Mouse (Mus musculus): ENCODE data around the gene Sema5b.

Gene Sema5b

DNA sequence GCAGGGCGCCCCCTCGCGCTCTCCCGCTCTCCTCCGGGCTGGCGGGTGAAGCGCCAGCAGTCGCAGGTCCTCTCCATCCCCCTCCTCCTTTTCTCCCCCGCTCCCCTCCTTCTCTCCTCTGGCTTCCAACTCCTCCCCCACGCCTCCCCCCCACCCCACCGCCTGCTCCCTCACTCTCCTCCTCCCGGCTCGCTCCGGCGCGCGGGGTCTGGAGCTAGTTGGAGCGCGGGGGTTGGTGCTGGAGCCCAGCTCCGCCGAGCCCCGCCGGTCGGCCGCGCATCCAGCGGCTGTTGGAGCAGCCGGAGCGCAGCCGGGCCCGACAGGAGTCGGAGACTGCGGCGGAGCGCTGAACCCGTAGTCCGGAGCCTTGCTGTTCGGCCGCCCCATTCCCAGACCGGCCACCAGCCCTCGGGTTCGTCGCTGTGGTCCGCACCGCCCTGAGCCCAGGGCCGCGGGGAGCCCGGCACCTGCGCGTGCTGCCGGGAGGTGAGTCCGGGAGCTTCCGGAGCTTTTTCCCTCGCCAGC is at the start of gene Sema5b:
Sema5b (plus strand) TSS at position 29 of the 525 bp plus-strand sequence.
- ATAC-seq (ENCODE audit: low TSS enrichment): peak; percentile 35; the same call in 1 of the 2 replicates

DNA sequence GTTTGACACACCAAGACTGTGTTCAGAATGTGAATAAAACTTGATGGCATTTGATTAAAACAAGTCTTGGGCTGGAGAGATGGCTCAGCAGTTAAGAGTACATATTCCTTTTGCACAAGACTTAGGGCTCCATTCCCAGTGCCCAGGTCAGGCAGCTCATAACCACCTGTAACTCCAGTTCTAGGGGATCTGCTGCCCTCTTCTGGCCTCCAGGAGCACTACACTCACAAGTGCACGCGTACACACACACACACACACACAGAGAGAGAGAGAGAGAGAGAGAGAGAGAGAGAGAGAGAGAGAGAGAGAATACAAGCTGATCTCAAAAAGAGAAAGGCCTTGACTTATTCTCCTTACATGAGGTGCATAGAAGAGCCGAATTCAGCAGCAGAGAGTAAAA is 40.6 kb upstream of the Sema5b start:
- no peak for ATAC-seq (ENCODE audit: low TSS enrichment)

- ATAC-seq (ENCODE audit: low TSS enrichment): no peak
Measured at GRCm38 (mm10) chr16:35501106-35501760, 39.7 kb upstream of the Sema5b start.

DNA sequence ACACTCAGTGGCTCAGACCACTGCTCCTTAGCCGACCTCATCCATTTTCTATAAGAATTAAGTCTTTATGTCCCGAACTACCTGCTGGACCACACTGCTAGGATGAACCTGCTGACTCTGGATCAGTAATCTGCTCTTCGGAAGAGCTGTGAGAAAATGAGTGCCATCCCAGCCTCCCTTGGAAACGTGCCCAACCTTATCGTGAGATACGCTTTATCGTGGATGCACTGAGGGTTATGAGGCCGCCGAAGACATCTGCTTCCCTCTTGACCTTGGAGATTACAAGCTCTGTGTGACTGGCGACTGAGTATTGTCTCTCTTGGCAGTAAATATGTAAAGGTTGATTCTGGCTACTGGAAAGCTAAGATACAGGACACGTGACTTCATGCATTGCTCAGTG is 38.5 kb upstream of the Sema5b start:
- ATAC-seq (ENCODE audit: low TSS enrichment): no peak

DNA sequence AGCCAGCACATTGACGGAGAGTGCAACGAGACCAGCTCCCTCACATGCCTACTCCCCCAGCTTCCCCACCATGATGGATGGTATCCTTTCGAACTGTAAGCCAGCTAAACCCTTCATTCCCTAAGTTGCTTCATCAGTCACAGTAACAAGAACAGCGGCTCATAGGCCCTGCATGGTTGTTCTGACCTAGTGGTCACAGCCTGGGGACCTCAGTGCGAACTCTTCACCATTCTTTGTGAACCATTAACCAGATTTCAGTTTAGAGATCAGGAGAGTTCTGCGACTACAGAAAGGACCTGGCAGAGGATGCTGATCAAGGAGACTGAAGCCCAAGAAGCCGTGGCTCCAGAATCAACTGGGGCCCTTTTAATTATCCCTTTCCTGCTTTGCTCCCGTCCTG is 36.7 kb upstream of the Sema5b start:
- no peak for ATAC-seq (ENCODE audit: low TSS enrichment)

DNA sequence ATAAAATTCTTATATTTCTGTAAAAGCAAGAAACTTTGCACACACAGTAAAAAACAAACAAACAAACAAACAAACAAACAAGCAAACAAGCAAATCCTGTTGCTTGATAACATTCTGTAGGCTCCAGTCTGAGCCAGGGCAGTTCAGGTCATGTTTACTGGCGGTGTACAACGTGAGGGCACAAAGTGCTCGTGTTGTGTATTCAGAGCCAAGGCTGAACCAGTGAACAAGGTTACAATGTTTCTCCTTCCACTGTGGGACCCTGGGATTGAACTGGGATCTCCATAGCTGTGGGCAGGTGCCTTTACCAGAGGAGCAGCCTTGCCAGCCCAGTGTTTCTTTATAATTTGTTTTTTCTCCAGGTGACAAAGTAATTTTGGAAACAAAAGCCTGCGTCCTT is 35.2 kb upstream of the Sema5b start:
- no peak for ATAC-seq (ENCODE audit: low TSS enrichment)

GRCm38 (mm10) chr16:35508581-35508980 is 32.4 kb upstream of the Sema5b start:
- no peak for ATAC-seq (ENCODE audit: low TSS enrichment)

DNA sequence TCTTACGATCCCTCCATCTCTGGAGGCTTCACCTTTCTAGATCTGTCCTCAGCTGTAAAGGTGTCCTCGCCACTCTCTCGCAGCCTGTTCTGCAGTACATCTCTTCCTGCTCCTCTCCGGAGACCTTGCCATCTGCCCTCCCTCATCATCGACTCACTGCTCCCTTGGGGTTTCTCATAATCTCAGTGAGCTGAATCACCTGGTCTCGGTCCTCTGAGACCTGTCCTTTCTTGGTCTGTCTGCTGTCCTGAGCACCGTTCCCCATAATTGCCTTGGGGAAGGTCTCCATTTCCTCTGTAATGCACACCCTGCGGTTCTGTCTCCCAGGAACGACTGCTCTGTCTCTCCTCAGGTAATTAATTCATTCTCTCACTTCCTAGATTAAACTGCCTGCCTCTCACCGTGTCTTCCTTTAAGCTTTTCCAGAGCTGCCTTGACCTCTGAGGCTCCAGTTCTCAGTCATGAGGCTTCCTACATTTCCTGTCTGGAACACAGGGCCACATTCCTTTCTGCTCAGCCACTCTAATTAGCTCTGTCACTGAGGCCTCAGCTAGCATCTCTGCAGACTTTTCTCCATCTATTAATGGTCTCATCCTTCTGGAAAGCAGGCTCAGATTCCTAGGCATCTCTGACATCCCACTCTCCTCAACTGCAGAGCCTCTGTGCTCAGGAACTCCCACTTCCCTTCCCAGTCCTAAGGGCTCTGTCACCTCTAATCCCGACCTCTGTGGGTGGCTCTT is 31.4 kb upstream of the Sema5b start:
- no peak for ATAC-seq (ENCODE audit: low TSS enrichment)

DNA sequence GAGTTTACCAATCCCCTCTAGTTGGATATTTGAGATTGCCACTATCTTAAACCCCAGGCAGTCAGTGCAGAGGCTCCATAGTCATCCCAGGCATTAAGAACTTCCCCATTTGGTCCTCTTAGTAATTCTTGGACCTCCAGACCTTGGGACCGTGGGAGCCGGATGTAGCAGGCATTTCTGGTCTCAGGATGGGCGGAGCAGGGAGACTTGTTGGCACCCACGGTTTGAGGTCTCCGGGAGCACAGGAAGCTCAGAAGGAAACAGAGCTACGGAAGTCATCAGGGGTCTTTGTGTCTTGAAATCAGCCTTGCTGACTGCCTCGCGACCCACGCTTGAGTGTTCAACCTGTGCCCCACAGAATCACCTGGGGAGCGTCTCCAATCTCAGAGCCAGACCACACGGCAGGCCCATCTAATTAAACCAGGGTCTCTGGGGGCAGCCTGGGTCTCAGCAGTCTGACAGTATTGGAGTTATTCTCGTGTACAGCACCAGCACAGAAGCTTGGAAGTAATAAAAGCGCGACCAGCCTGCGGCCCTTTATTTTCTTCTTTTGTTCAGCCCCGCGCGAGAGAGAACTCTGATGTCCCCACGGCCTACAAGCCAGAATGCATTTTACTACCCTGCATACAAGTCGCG is 24.9 kb upstream of the Sema5b start:
- no peak for ATAC-seq (ENCODE audit: low TSS enrichment)

- no peak for ATAC-seq (ENCODE audit: low TSS enrichment)
Measured at GRCm38 (mm10) chr16:35517976-35518951, 22.7 kb upstream of the Sema5b start.

GRCm38 (mm10) chr16:35519245-35519644 is 21.7 kb upstream of the Sema5b start:
- ATAC-seq (ENCODE audit: low TSS enrichment): no peak

- ATAC-seq (ENCODE audit: low TSS enrichment): no peak
Measured at GRCm38 (mm10) chr16:35524200-35524599, 16.7 kb upstream of the Sema5b start.

DNA sequence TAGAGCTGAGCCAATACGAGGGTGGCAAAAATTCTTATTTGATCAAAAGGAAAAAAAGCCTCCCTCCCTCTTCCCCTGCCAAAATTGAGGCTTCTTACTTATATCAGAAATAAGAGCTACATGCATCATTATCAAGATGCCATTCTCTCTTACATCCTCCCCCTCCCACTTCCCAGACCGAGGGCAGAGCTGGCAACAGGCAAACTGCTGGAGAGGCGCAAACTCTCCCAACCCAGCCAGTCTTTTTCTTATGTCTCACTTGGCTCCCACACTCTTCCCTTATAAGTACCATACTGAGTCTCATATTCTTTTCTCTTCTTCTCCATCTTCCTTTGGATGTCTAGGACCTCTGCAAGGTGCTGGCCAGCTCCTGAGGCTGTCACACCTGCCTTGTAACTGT is 6.3 kb upstream of the Sema5b start:
- peak; percentile 60 for ATAC-seq (ENCODE audit: low TSS enrichment)

- ATAC-seq (ENCODE audit: low TSS enrichment): peak; percentile 48
Measured at GRCm38 (mm10) chr16:35537651-35538050, 3.3 kb upstream of the Sema5b start.

- ATAC-seq (ENCODE audit: low TSS enrichment): no peak
Measured at GRCm38 (mm10) chr16:35539041-35539440, 1.9 kb upstream of the Sema5b start.

DNA sequence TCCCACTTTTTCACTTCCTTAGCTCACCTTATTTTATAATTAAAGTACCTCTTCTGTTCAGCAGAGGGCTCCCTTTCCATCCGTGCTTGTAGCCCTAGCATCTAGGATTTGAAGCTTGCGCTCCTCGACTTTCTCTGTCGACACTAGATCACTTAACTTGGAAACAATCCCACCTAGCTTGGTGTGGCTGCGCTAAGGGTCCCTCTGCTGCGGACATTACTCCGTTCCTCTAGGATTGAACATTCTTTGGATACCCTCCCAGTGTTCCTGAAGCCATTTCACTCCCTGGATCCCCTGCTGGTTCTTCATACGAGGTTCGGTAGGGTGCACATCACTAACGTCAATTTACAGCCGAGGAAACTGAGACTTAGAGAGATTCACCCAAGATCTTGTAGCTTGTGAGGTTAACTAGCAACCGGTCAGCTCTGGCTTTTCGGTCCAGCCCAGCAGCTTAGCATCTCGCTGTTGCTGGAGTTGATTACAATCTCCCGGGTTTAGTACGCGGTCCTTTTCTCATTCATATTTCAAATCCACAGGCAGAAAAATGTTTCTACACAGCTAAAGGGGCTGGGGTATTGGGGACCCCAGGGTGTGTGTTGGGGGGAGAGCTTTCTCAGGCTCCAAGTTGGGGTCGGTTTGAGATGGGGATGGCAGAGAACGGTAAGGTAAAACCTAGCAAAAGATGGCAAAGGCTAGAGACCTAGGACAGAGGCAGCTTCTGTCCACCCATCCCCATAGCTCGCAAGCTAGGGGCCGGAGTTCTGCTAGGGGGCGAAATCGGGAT is 420 bp upstream of the Sema5b start:
- peak; percentile 79 for ATAC-seq (ENCODE audit: low TSS enrichment)

- no peak for ATAC-seq (ENCODE audit: low TSS enrichment)
Measured at GRCm38 (mm10) chr16:35541661-35542420, 896 bp downstream of the Sema5b start.

DNA sequence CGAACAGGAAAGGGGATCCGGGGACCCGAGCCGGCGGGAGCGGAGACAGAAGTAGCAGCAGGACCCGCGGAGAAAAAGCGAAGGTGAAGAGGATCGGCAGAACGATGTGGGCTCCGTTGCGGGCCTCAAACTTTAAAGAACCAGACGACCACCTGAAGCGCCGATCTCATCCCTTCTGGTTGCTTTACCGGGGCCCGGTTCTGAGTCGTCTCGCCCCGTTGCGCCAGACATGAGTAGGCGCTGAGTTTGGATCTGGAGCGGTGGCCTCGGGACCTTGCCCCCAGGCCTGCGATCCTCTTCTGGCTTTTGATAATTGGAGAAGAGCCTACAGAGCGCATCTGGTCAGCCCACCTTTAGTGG is 1.5 kb downstream of the Sema5b start:
- ATAC-seq (ENCODE audit: low TSS enrichment): no peak

- ATAC-seq (ENCODE audit: low TSS enrichment): no peak
Measured at GRCm38 (mm10) chr16:35545723-35546122, 4.8 kb downstream of the Sema5b start.

DNA sequence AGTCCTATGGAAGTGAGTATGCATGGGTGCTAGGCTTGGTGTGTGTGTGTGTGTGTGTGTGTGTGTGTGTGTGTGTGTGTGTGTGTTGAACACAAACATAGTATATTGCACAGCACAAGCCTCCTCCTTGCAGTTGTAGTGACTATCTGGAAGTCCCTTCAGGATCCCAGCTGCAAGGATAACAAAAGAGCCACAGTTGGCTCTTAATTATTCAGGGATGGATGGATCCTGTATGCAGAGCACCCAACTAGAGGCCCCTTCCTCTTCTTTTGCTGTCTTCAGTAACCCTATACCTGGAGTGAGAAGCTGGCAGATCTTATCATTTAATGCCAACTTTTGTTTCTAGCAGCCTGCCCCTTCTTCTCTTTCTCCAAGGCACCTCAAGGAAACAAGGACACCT is 7.0 kb downstream of the Sema5b start:
- ATAC-seq (ENCODE audit: low TSS enrichment): no peak

Data from frontal cortex, adult (tissue).